Mouse (Mus musculus): ENCODE data around the gene Uspl1. TPM values are rescaled to one million over a fixed set of nuclear protein-coding genes. Genes with fewer than 3 reads are reported as not detected.
A peak's percentile ranks its signal among the peaks of the same experiment; 100 is the strongest.

Uspl1 gene
- polyA plus RNA-seq, 2 experiments, result 27.2 to 44.8 TPM

DNA sequence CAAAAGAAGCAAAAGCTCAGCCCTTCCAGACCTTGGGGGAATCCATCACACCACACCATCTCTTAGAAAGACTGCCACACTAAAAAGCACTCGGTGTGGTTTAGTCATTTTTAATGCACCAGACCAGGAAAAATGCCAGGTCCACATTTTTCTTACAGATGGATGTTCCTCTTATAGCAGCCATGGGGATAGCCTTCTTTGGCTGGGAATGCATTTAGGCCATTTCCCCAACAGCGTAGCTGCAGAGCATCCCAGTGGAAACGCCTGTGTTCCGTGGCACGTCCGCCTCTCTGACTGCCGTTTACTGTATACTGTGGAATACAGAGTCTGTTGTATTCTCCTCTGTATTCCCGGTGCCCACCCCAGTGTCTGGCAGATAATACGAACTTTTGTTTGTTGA lies 15.3 kb upstream of the Uspl1 start:
- Histone ChIP-seq H3K4me3 (replicated peaks; ENCODE audit: low read length) (no peak overlapping the region), H3K9me3 (ENCODE audit: control insufficient read depth, low read length) (no peaks in the 10 kb centered on the region), H3K4me2 (replicated peaks; ENCODE audit: low read depth, low read length, severe bottlenecking) (no peak overlapping the region), H3K27me3 (ENCODE audit: control insufficient read depth, insufficient read depth, low read length) (no peaks in the 10 kb centered on the region), H3K36me3 (ENCODE audit: control insufficient read depth, insufficient read depth, low read length) (no peaks in the 10 kb centered on the region), H3K4me1 (ENCODE audit: control insufficient read depth, insufficient read depth, low read length) (no peaks in the 10 kb centered on the region), H3K27ac (replicated peaks; ENCODE audit: low read depth, low read length) (peak overlapping the region; percentile 9; the same call in 1 of the 2 replicates), H3K9ac (ENCODE audit: low read depth, low read length, severe bottlenecking) (no peak overlapping the region)
- DNase-seq (ENCODE audit: low spot score), result peak; percentile 40
- TF ChIP-seq POLR2A (IDR thresholded peaks at IDR 0.05; ENCODE audit: borderline replicate concordance, extremely low read depth, insufficient read depth, insufficient read length), result no peak
- no peak for ATAC-seq (ENCODE audit: low FRiP score, low read depth)
- 82% methylated on average over 9 of the region's 9 CpGs for WGBS

DNA sequence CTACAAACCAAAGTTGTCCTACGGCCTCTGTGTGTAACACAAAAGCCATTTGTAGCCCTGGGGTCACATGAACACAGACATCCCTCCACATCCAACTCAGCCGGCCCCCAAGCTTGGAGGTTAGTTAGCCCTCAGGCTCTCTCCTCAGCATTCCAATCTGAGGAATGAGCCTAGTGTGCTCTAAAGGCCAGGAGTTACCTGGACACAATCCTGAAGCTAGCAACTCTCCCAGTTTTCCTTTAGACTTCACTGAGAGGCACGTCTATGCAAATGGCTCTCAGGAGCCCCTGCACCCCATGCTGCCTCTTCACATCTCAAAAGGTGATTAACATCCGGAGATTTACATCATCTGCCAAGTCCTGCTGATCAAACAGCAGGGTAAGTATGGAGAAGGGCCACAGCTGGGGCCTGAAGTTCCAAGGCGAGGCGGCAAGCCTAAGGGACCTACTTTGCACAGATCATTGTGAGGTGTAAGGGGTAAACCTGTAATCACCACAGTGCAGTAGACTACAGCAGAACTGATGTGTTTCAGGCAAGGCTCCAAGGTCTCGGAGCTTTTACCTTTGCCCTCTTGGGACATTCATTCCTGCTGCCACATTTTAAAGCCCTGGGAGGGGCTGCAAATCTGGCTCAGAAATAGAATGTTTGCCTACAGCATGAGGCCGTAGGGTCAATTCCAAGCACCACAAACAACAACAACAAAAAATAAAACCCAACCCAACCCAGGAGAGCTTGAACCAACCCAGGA lies 13.1 kb upstream of the Uspl1 start:
- no peak for ATAC-seq (ENCODE audit: low FRiP score, low read depth)
- Histone ChIP-seq H3K27ac (replicated peaks; ENCODE audit: low read depth, low read length) (no peak overlapping the region), H3K9ac (ENCODE audit: low read depth, low read length, severe bottlenecking) (no peak overlapping the region), H3K9me3 (ENCODE audit: control insufficient read depth, low read length) (no peaks in the 10 kb centered on the region), H3K4me2 (replicated peaks; ENCODE audit: low read depth, low read length, severe bottlenecking) (no peak overlapping the region), H3K27me3 (ENCODE audit: control insufficient read depth, insufficient read depth, low read length) (no peaks in the 10 kb centered on the region), H3K4me1 (ENCODE audit: control insufficient read depth, insufficient read depth, low read length) (no peaks in the 10 kb centered on the region), H3K36me3 (ENCODE audit: control insufficient read depth, insufficient read depth, low read length) (no peaks in the 10 kb centered on the region), H3K4me3 (replicated peaks; ENCODE audit: low read length) (no peak overlapping the region)
- TF ChIP-seq POLR2A (IDR thresholded peaks at IDR 0.05; ENCODE audit: borderline replicate concordance, extremely low read depth, insufficient read depth, insufficient read length), result no peak
- WGBS, result 51% methylated on average over 8 of the region's 8 CpGs
- DNase-seq (ENCODE audit: low spot score), result no peak

- no peak for TF ChIP-seq POLR2A (IDR thresholded peaks at IDR 0.05; ENCODE audit: borderline replicate concordance, extremely low read depth, insufficient read depth, insufficient read length)
- H3K9ac ChIP-seq (ENCODE audit: low read depth, low read length, severe bottlenecking), result no peak overlapping the region
- H3K27ac ChIP-seq (replicated peaks; ENCODE audit: low read depth, low read length), result no peak overlapping the region
- WGBS, result 62% methylated on average over 10 of the region's 10 CpGs
- no peak for DNase-seq (ENCODE audit: low spot score)
- no peak for ATAC-seq (ENCODE audit: low FRiP score, low read depth)
- no peaks in the 10 kb centered on the region for H3K4me1 ChIP-seq (ENCODE audit: control insufficient read depth, insufficient read depth, low read length)
- H3K4me2 ChIP-seq (replicated peaks; ENCODE audit: low read depth, low read length, severe bottlenecking), result no peak overlapping the region
- no peaks in the 10 kb centered on the region for H3K27me3 ChIP-seq (ENCODE audit: control insufficient read depth, insufficient read depth, low read length)
- no peak overlapping the region for H3K4me3 ChIP-seq (replicated peaks; ENCODE audit: low read length)
- H3K9me3 ChIP-seq (ENCODE audit: control insufficient read depth, low read length), result no peaks in the 10 kb centered on the region
- no peaks in the 10 kb centered on the region for H3K36me3 ChIP-seq (ENCODE audit: control insufficient read depth, insufficient read depth, low read length)
Measured at GRCm38 (mm10) chr5:149172246-149172645, 11.9 kb upstream of the Uspl1 start.

DNA sequence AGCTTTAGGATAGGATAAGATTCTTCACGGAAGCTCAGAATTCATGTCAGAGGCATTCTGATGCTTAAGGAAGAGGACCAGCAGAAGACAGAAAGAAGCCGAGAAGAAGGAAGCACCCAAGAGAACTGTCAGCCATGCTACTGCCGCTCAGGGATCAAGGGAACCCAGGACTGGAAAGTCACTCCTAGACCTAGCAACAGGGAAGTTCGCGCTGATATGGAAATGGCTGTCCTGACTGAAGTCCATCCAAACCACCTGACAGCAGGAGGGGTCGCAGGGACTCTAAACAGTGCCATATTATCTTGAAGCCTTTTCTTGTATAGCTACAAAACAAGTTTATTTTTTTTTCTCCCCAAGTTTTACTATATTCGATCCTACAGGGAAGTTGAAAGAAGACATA lies 9.6 kb upstream of the Uspl1 start:
- no peaks in the 10 kb centered on the region for H3K27me3 ChIP-seq (ENCODE audit: control insufficient read depth, insufficient read depth, low read length)
- DNase-seq (ENCODE audit: low spot score), result no peak
- H3K4me2 ChIP-seq (replicated peaks; ENCODE audit: low read depth, low read length, severe bottlenecking), result no peak overlapping the region
- H3K4me1 ChIP-seq (ENCODE audit: control insufficient read depth, insufficient read depth, low read length), result no peaks in the 10 kb centered on the region
- H3K9ac ChIP-seq (ENCODE audit: low read depth, low read length, severe bottlenecking), result no peak overlapping the region
- 82% methylated on average over 7 of the region's 7 CpGs for WGBS
- no peaks in the 10 kb centered on the region for H3K9me3 ChIP-seq (ENCODE audit: control insufficient read depth, low read length)
- no peak overlapping the region for H3K27ac ChIP-seq (replicated peaks; ENCODE audit: low read depth, low read length)
- no peak for TF ChIP-seq POLR2A (IDR thresholded peaks at IDR 0.05; ENCODE audit: borderline replicate concordance, extremely low read depth, insufficient read depth, insufficient read length)
- H3K4me3 ChIP-seq (replicated peaks; ENCODE audit: low read length), result no peak overlapping the region
- ATAC-seq (ENCODE audit: low FRiP score, low read depth), result no peak
- H3K36me3 ChIP-seq (ENCODE audit: control insufficient read depth, insufficient read depth, low read length), result no peaks in the 10 kb centered on the region

DNA sequence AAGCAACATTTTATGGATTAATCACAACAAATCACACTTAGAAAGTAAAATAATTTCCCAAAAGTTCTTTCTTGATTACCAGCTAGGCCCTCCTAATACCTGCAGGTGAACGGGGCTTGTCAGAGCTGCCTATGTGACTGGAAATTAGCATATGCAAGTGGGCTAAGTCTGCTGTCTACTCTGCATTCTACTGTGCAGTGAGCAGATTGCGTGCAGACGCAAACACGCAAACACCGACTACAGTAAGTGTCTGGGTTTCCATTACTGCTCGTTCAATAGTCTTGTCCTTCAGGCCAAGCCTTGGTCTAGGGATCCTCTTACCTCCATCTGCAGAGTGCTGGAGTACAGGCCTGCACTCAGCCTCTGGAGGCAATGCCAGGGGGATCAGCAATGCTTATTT lies 8.4 kb upstream of the Uspl1 start:
- Histone ChIP-seq H3K36me3 (ENCODE audit: control insufficient read depth, insufficient read depth, low read length) (no peaks in the 10 kb centered on the region), H3K9ac (ENCODE audit: low read depth, low read length, severe bottlenecking) (no peak overlapping the region), H3K9me3 (ENCODE audit: control insufficient read depth, low read length) (no peaks in the 10 kb centered on the region), H3K4me3 (replicated peaks; ENCODE audit: low read length) (no peak overlapping the region), H3K27ac (replicated peaks; ENCODE audit: low read depth, low read length) (no peak overlapping the region), H3K4me1 (ENCODE audit: control insufficient read depth, insufficient read depth, low read length) (no peaks in the 10 kb centered on the region), H3K27me3 (ENCODE audit: control insufficient read depth, insufficient read depth, low read length) (no peaks in the 10 kb centered on the region), H3K4me2 (replicated peaks; ENCODE audit: low read depth, low read length, severe bottlenecking) (no peak overlapping the region)
- TF ChIP-seq POLR2A (IDR thresholded peaks at IDR 0.05; ENCODE audit: borderline replicate concordance, extremely low read depth, insufficient read depth, insufficient read length), result no peak
- DNase-seq (ENCODE audit: low spot score) (no peak), ATAC-seq (ENCODE audit: low FRiP score, low read depth) (no peak)
- WGBS, result 90% methylated on average over 6 of the region's 6 CpGs

Data from limb, embryonic 14.5 days (tissue).